Mouse (Mus musculus) c-Kit-positive CD71-positive TER-119-positive erythroid progenitor cells, embryonic 14.5 days (primary cell): ENCODE data around the gene Sall4.
A peak's percentile ranks its signal among the peaks of the same experiment; 100 is the strongest.

ENCODE experiments used
- DNase-seq: peaks from one replicate; pipeline ENCODE4 v3.0.0-alpha.2; 2013; ENCODE audit warnings: low spot score

The Sall4 gene

GRCm38 (mm10) chr2:168742649-168743048, 25.1 kb downstream of the Sall4 start:
- DNase-seq = peak; percentile 44

GRCm38 (mm10) chr2:168742059-168742627, 25.6 kb downstream of the Sall4 start, which contains the start of gene Atp9a:
TSS of gene Atp9a (minus strand) at chr2:168742409.
- no peak for DNase-seq

GRCm38 (mm10) chr2:168741273-168742058, 26.3 kb downstream of the Sall4 start:
- no peak for DNase-seq

- no peak for DNase-seq
Measured at GRCm38 (mm10) chr2:168740496-168740895, 27.2 kb downstream of the Sall4 start.

GRCm38 (mm10) chr2:168738854-168739253, 28.9 kb downstream of the Sall4 start:
- DNase-seq = no peak

GRCm38 (mm10) chr2:168737878-168738277, 29.9 kb downstream of the Sall4 start:
- no peak for DNase-seq

- DNase-seq = no peak
Measured at GRCm38 (mm10) chr2:168734023-168734422, 33.7 kb downstream of the Sall4 start.

- no peak for DNase-seq
Measured at GRCm38 (mm10) chr2:168731258-168731657, 36.5 kb downstream of the Sall4 start.

- no peak for DNase-seq
Measured at GRCm38 (mm10) chr2:168729736-168730135, 38.0 kb downstream of the Sall4 start.

GRCm38 (mm10) chr2:168728045-168728444, 39.7 kb downstream of the Sall4 start:
- no peak for DNase-seq

- DNase-seq = no peak
Measured at GRCm38 (mm10) chr2:168726007-168726406, 41.7 kb downstream of the Sall4 start.

- DNase-seq = no peak
Measured at GRCm38 (mm10) chr2:168721313-168721712, 46.4 kb downstream of the Sall4 start.

GRCm38 (mm10) chr2:168719742-168720141, 48.0 kb downstream of the Sall4 start:
- DNase-seq = no peak

GRCm38 (mm10) chr2:168718735-168719134, 49.0 kb downstream of the Sall4 start:
- no peak for DNase-seq

GRCm38 (mm10) chr2:168718267-168718666, 49.5 kb downstream of the Sall4 start:
- no peak for DNase-seq

GRCm38 (mm10) chr2:168712199-168713176, 55.3 kb downstream of the Sall4 start:
- DNase-seq = no peak

- DNase-seq = no peak
Measured at GRCm38 (mm10) chr2:168710979-168711378, 56.8 kb downstream of the Sall4 start.

GRCm38 (mm10) chr2:168707766-168708165, 60.0 kb downstream of the Sall4 start:
- no peak for DNase-seq

- no peak for DNase-seq
Measured at GRCm38 (mm10) chr2:168702266-168702665, 65.5 kb downstream of the Sall4 start.
